Mouse (Mus musculus): ENCODE results near the gene Paqr5. TPM values are rescaled to one million over a fixed set of nuclear protein-coding genes. Genes with fewer than 3 reads are reported as not detected.

Gene Paqr5
- polyA plus RNA-seq, 1 experiment: 0.02 TPM

- TF ChIP-seq SRF (IDR thresholded peaks at IDR 0.05; ENCODE audit: control insufficient read depth, insufficient read length, low read depth): no peak
- Histone ChIP-seq H3K36me3 (ENCODE audit: control insufficient read depth, insufficient read depth) (no peaks in the 10 kb centered on the region), H3K27me3 (ENCODE audit: control insufficient read depth, insufficient read depth, insufficient read length) (peaks cover 41% of the 10 kb centered on the region)
Observed at GRCm38 (mm10) chr9:62003611-62004010, 23.0 kb downstream of the Paqr5 start.

DNA sequence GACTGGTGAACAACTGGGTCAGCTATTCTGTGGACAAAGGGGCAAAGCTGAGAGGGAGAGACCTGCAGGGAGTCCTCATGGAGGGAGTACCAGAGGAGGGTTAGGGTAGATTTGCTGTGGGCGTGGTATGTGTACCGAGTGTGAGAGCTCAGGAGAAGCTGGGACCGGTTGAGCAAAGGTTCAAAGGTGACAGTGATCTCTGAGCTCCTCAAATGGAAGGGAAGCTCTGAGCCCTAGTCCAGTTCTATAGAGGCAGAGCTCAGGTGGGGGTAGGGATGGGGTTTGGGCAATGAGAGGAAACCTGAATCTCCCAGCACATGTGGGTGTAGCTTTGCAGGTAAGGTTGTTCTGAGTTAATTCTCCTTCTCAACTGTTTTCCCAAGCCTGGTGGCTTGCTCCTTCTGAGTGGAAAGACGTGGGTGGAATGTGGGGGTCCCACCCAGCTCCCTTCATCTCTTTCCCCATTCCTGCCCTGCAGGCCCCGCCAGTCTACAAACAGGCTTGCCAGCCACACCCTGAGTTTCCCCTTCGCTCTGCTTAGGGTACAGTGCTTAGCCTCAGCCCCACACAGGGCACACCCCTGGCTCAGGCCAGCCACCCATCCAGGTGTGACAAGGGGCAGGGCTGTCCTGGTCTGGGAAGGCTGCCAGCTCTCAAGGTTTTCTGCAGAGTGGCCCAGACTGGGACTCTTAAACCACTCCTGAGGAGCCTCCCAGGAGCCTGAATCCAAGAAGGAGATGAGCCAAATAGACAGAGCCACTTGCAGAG is 26.8 kb downstream of the Paqr5 start:
- TF ChIP-seq CEBPB (IDR thresholded peaks at IDR 0.05; ENCODE audit: insufficient read depth, poor library complexity, severe bottlenecking): no peak
- no peak for TF ChIP-seq MYOD1 (IDR thresholded peaks at IDR 0.05; ENCODE audit: control insufficient read depth in 1 of 3, insufficient read length in 2 of 3, low read depth in 2 of 3)
- TF ChIP-seq TCF12 (IDR thresholded peaks at IDR 0.05; ENCODE audit: insufficient read depth, poor library complexity, severe bottlenecking): no peak
- no peak for TF ChIP-seq TCF3 (IDR thresholded peaks at IDR 0.05; ENCODE audit: insufficient read length, low read depth)
- H3K79me2 ChIP-seq (ENCODE audit: control insufficient read depth, insufficient read depth): no peaks in the 10 kb centered on the region
- peaks cover 39% of the 10 kb centered on the region for H3K27me3 ChIP-seq (ENCODE audit: control insufficient read depth, insufficient read depth, insufficient read length)
- H3ac ChIP-seq (ENCODE audit: control insufficient read depth, insufficient read length): no peak overlapping the region
- H3K4me2 ChIP-seq (ENCODE audit: low read depth): no peak overlapping the region
- no peak overlapping the region for H3K4me3 ChIP-seq
- no peaks in the 10 kb centered on the region for H3K36me3 ChIP-seq (ENCODE audit: control insufficient read depth, insufficient read depth)

More at GRCm38 (mm10) chr9:62003611-62004010, 23.0 kb downstream of the Paqr5 start:
- no peaks in the 10 kb centered on the region for H3K79me2 ChIP-seq (ENCODE audit: control insufficient read depth, insufficient read depth)
- no peak overlapping the region for H3ac ChIP-seq (ENCODE audit: control insufficient read depth, insufficient read length)
- no peak overlapping the region for H3K4me3 ChIP-seq
- no peak overlapping the region for H3K4me2 ChIP-seq (ENCODE audit: low read depth)

GRCm38 (mm10) chr9:61997860-61998259 is 28.8 kb downstream of the Paqr5 start:
- no peak for TF ChIP-seq MAX (IDR thresholded peaks at IDR 0.05; ENCODE audit: low read depth)
- no peak for TF ChIP-seq USF1 (IDR thresholded peaks at IDR 0.05; ENCODE audit: low read depth)
- TF ChIP-seq MYOD1 (IDR thresholded peaks at IDR 0.05; ENCODE audit: control insufficient read depth in 1 of 3, insufficient read length in 2 of 3, low read depth in 2 of 3): no peak
- no peak for TF ChIP-seq POLR2AphosphoS2 (IDR thresholded peaks at IDR 0.05; ENCODE audit: insufficient read length, low read depth)
- TF ChIP-seq CEBPB (IDR thresholded peaks at IDR 0.05; ENCODE audit: insufficient read depth, poor library complexity, severe bottlenecking): no peak
- no peak for TF ChIP-seq TCF12 (IDR thresholded peaks at IDR 0.05; ENCODE audit: insufficient read depth, poor library complexity, severe bottlenecking)
- no peak for TF ChIP-seq MYOG (IDR thresholded peaks at IDR 0.05; ENCODE audit: control insufficient read depth in 1 of 3, insufficient read depth in 1 of 3, insufficient read length in 2 of 3, low read depth in 2 of 3)
- TF ChIP-seq E2F4 (IDR thresholded peaks at IDR 0.05; ENCODE audit: insufficient read depth): no peak
- no peak for TF ChIP-seq TCF3 (IDR thresholded peaks at IDR 0.05; ENCODE audit: insufficient read length, low read depth)
- no peak overlapping the region for H3ac ChIP-seq (ENCODE audit: control insufficient read depth, insufficient read length)

DNA sequence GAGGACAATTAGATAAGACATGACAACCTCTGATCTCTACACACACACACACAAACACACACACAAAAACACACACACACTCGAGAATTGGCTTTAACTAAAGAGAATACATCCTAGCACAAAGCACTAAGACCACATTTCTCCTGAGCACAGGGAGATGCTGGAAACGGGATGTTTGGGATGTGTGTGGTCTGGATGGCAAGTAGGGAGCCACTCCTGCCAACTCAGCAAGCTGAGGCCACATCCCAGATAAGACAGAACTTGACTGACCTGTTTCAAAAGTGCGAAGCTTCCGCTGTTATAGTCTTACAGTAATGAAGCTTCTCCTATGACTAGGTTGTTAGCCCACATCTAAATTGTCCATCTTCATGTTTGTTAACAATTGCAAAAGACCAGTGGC is 35.5 kb downstream of the Paqr5 start:
- H3K27me3 ChIP-seq (ENCODE audit: control insufficient read depth, insufficient read depth, insufficient read length): peaks cover 15% of the 10 kb centered on the region
- TF ChIP-seq USF1 (IDR thresholded peaks at IDR 0.05; ENCODE audit: low read depth) (no peak), CEBPB (IDR thresholded peaks at IDR 0.05; ENCODE audit: insufficient read depth, poor library complexity, severe bottlenecking) (no peak), MYOD1 (IDR thresholded peaks at IDR 0.05; ENCODE audit: control insufficient read depth in 1 of 3, insufficient read length in 2 of 3, low read depth in 2 of 3) (no peak), MYOG (IDR thresholded peaks at IDR 0.05; ENCODE audit: control insufficient read depth in 1 of 3, insufficient read depth in 1 of 3, insufficient read length in 2 of 3, low read depth in 2 of 3) (no peak), SRF (IDR thresholded peaks at IDR 0.05; ENCODE audit: control insufficient read depth, insufficient read length, low read depth) (no peak), TCF3 (IDR thresholded peaks at IDR 0.05; ENCODE audit: insufficient read length, low read depth) (no peak), MAX (IDR thresholded peaks at IDR 0.05; ENCODE audit: low read depth) (no peak), TCF12 (IDR thresholded peaks at IDR 0.05; ENCODE audit: insufficient read depth, poor library complexity, severe bottlenecking) (no peak), REST (IDR thresholded peaks at IDR 0.05; ENCODE audit: insufficient read depth, insufficient read length) (no peak), E2F4 (IDR thresholded peaks at IDR 0.05; ENCODE audit: insufficient read depth) (no peak)

More at GRCm38 (mm10) chr9:61997860-61998259, 28.8 kb downstream of the Paqr5 start:
- no peaks in the 10 kb centered on the region for H3K79me2 ChIP-seq (ENCODE audit: control insufficient read depth, insufficient read depth)
- peaks cover 38% of the 10 kb centered on the region for H3K27me3 ChIP-seq (ENCODE audit: control insufficient read depth, insufficient read depth, insufficient read length)
- H3K4me3 ChIP-seq: no peak overlapping the region
- no peak overlapping the region for H3K4me2 ChIP-seq (ENCODE audit: low read depth)
- no peaks in the 10 kb centered on the region for H3K36me3 ChIP-seq (ENCODE audit: control insufficient read depth, insufficient read depth)

DNA sequence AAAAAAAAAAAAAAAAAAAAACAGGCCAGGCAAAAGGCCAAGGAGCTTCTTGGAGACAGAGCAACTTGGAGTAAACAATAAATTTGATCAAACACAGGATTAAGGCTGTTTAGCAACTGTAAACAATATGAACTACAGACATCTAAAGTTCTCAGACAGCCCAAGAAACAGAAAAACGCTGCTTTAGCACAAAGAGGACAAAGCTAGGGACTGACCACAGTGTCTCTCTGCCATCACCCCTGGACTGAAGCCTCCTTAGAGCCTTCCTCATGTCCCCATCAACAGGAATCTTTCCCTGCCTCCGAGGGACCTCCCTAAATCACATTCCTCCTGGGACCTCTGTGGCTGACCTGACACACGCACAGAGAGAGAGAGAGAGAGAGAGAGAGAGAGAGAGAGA is 35.9 kb downstream of the Paqr5 start:
- Histone ChIP-seq H3ac (ENCODE audit: control insufficient read depth, insufficient read length) (no peak overlapping the region), H3K79me2 (ENCODE audit: control insufficient read depth, insufficient read depth) (no peaks in the 10 kb centered on the region), H3K27me3 (ENCODE audit: control insufficient read depth, insufficient read depth, insufficient read length) (peaks cover 15% of the 10 kb centered on the region), H3K4me2 (ENCODE audit: low read depth) (no peak overlapping the region), H3K36me3 (ENCODE audit: control insufficient read depth, insufficient read depth) (no peaks in the 10 kb centered on the region), H3K4me3 (no peak overlapping the region)
- TF ChIP-seq POLR2A (IDR thresholded peaks at IDR 0.05; ENCODE audit: insufficient read length, low read depth) (no peak), TCF3 (IDR thresholded peaks at IDR 0.05; ENCODE audit: insufficient read length, low read depth) (no peak)

More for the DNA sequence above, 35.5 kb downstream of the Paqr5 start:
- no peak overlapping the region for H3K4me3 ChIP-seq
- H3ac ChIP-seq (ENCODE audit: control insufficient read depth, insufficient read length): no peak overlapping the region
- no peaks in the 10 kb centered on the region for H3K36me3 ChIP-seq (ENCODE audit: control insufficient read depth, insufficient read depth)
- no peak overlapping the region for H3K4me2 ChIP-seq (ENCODE audit: low read depth)
- H3K79me2 ChIP-seq (ENCODE audit: control insufficient read depth, insufficient read depth): no peaks in the 10 kb centered on the region

All from myocyte (in vitro differentiated cells).